Mouse (Mus musculus): Measurements from ENCODE around the gene Il22ra2. TPM values are rescaled to one million over a fixed set of nuclear protein-coding genes. Genes with fewer than 3 reads are reported as not detected.

The Il22ra2 gene
- total RNA-seq, 2 experiments from 2014 or later = not detected

Other genes starting within 250 kb of the Il22ra2 start
- gene Ifngr1, start 30.0 kb upstream of the Il22ra2 start, total RNA-seq (2021) = 10 to 100 TPM; 49.5 to 58.9 TPM
- gene Il20ra, start 90.6 kb downstream of the Il22ra2 start, total RNA-seq (2021) = not detected
- gene Slc35d3, start 229.5 kb downstream of the Il22ra2 start, total RNA-seq (2021) = not detected

All from heart, postnatal 36 days (tissue).